Mouse (Mus musculus) midbrain, embryonic 11.5 days (tissue): ENCODE results near the gene Tmem88b. TPM values are rescaled to one million over a fixed set of nuclear protein-coding genes. Genes with fewer than 3 reads are reported as not detected.
"Not testable (repeated sequence)": the region's sequence is repeated elsewhere in the genome, so short reads cannot be mapped to it uniquely, and the experiment has no call there.

Experiments
- ATAC-seq: fragments of 200-750 bp; cut with Nextera tagmentation; 2 replicates; pipeline ENCODE4 v1.8.0; 2017; ENCODE audit warnings: moderate TSS enrichment, moderate library complexity; ENCODE audit not compliant: low FRiP score
- DNase-seq: peaks from one replicate; pipeline ENCODE4 v3.0.0; 2015; ENCODE audit warnings: low spot score; ENCODE audit errors: missing footprints
- H3K27ac ChIP-seq: fragments of 300-500 bp; sonication (generic); 2 replicates; pipeline ENCODE4 v1.5.1; 2014; ENCODE audit warnings: low read depth, low read length
- H3K27me3 ChIP-seq: fragments of 300-500 bp; sonication (generic); 2 replicates; pipeline ENCODE4 v1.6.1; 2014; ENCODE audit warnings: mild to moderate bottlenecking, low read length, moderate library complexity, mixed read lengths; ENCODE audit not compliant: control insufficient read depth, insufficient read depth
- H3K36me3 ChIP-seq: fragments of 300-500 bp; sonication (generic); 2 replicates; pipeline ENCODE4 v1.6.1; 2014; ENCODE audit warnings: mild to moderate bottlenecking, low read length, moderate library complexity, mixed read lengths; ENCODE audit not compliant: control insufficient read depth, insufficient read depth
- H3K4me1 ChIP-seq: fragments of 300-500 bp; sonication (generic); 2 replicates; pipeline ENCODE4 v1.6.1; 2014; ENCODE audit warnings: low read length; ENCODE audit not compliant: control insufficient read depth, insufficient read depth
- H3K4me2 ChIP-seq: fragments of 300-500 bp; sonication (generic); 2 replicates; pipeline ENCODE4 v1.6.1; 2014; ENCODE audit warnings: mild to moderate bottlenecking, moderate library complexity
- H3K4me3 ChIP-seq: fragments of 300-500 bp; sonication (generic); 2 replicates; pipeline ENCODE4 v1.5.1; 2014; ENCODE audit warnings: low read depth, low read length
- H3K9ac ChIP-seq: fragments of 300-500 bp; sonication (generic); 2 replicates; pipeline ENCODE4 v1.6.1; 2014; ENCODE audit warnings: low read length
- H3K9me3 ChIP-seq: fragments of 300-500 bp; sonication (generic); 2 replicates; pipeline ENCODE4 v1.6.1; 2016; ENCODE audit warnings: low read length; ENCODE audit not compliant: control insufficient read depth
- WGBS: fragments of 180-500 bp; shearing (Covaris S2); extraction: QIAGEN DNeasy Blood & Tissue Kit; methylation state at CpG from one replicate; pipeline ENCODE4 v1.1.7; 2014; 5-methylcytosine and 5-hydroxymethylcytosine counted together
- polyA plus RNA-seq: library from polyadenylated mRNA; unstranded; fragments of >200 nt; fragmentation: Nextera tagmentation; extraction: Ambion mirVana; gene quantifications from 2 replicates; pipeline ENCODE4 v1.2.1, GENCODE M21; 2014

Tmem88b gene
- polyA plus RNA-seq, 1 experiment from 2014 or later, result 0.14 TPM

DNA sequence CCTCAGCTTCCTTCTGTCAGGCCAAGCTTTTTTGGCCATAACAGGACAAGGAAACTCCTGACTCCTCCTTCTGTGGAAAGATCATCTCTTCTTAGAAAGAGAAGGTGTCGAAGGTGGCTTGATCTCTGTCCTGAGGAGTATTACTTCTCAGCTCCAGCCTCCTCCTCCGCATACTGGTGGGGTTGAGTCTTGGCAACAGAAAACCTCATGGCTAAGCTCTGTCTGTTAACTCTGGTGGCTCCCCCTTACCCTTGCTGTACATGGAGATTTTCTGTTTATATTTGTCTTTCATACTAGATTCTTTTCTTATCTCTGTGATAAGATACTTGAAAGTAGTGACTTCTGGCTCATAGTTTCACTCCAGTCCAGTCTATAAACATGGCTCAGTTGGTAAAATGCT lies 8.1 kb upstream of the Tmem88b start:
- no peak for DNase-seq
- H3K9me3 ChIP-seq, result no peaks in the 10 kb centered on the region
- H3K27ac ChIP-seq, result no peak overlapping the region
- WGBS, result 77% methylated on average over 2 of the region's 2 CpGs
- H3K4me3 ChIP-seq, result no peak overlapping the region
- H3K4me1 ChIP-seq, result no peaks in the 10 kb centered on the region
- no peak overlapping the region for H3K9ac ChIP-seq
- no peak for ATAC-seq
- H3K4me2 ChIP-seq, result no peak overlapping the region
- H3K27me3 ChIP-seq, result no peaks in the 10 kb centered on the region
- no peaks in the 10 kb centered on the region for H3K36me3 ChIP-seq

DNA sequence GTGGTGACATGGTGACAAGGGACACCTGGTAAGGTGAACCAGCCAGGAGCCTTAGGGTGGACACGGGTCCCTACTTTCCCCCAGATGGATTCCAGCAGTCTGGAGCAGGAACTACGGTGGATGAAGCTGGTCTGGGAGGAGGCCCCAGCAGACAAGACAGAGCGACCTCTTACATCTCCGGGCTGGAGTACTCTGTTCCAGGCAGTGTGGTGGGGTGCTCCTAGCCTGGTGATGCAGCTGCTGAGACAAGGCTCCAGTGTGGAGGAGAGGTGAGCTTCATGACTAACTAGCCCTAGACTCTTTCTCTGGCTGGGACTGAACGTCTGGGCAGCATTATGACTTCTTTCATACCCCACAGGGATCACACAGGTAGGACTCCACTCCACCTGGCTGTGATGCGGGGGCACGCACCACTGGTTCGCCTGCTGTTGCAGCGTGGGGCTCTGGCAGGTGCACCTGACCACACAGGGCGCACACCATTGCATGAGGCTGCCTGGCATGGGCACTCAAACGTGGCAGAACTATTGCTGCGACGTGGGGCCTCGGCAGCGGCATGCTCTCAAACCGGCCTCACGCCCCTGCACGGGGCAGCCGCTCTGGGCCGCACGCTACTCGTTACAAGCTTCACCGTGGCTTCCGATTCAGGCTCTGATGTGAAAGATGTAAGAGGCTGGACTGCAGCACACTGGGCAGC lies 5.7 kb upstream of the Tmem88b start:
- ATAC-seq (no peak), DNase-seq (no peak)
- H3K27ac ChIP-seq, result no peak overlapping the region
- H3K9me3 ChIP-seq, result no peaks in the 10 kb centered on the region
- H3K27me3 ChIP-seq, result no peaks in the 10 kb centered on the region
- H3K4me1 ChIP-seq, result no peaks in the 10 kb centered on the region
- H3K4me2 ChIP-seq, result no peak overlapping the region
- H3K4me3 ChIP-seq, result no peak overlapping the region
- 81% methylated on average over 24 of the region's 24 CpGs for WGBS
- no peak overlapping the region for H3K9ac ChIP-seq
- H3K36me3 ChIP-seq, result no peaks in the 10 kb centered on the region

DNA sequence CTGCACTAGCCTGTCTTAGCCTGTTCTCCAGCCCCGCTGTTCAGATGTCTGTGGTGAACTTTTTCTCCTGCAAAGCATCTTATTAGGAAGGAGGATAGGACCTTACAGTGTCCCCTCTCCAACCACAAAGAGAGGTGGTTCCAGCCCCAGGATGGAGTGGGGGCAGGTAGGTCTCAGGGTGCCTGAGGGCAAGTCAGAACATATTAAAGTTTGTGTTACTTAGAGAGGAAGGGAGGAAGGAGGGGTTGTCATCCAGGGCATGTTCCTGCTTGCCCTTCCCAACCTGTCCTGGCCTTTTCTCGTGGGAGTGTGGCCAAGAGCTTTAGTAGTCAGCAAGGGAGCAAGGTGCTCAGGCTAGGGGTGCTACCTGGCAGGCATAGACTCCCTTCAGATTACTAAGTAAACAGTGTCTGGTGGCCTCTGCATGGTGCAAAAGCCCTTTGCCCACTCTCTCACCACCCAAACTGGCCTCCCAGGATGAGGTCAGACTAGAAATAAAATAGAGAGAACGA lies 5.0 kb upstream of the Tmem88b start:
- H3K4me2 ChIP-seq, result no peak overlapping the region
- H3K27ac ChIP-seq, result no peak overlapping the region
- H3K36me3 ChIP-seq, result no peaks in the 10 kb centered on the region
- no peaks in the 10 kb centered on the region for H3K9me3 ChIP-seq
- H3K4me3 ChIP-seq, result no peak overlapping the region
- ATAC-seq (no peak), DNase-seq (no peak)
- no peaks in the 10 kb centered on the region for H3K4me1 ChIP-seq
- WGBS, result 66% methylated on average over 3 of the region's 3 CpGs
- H3K9ac ChIP-seq, result no peak overlapping the region
- H3K27me3 ChIP-seq, result no peaks in the 10 kb centered on the region

DNA sequence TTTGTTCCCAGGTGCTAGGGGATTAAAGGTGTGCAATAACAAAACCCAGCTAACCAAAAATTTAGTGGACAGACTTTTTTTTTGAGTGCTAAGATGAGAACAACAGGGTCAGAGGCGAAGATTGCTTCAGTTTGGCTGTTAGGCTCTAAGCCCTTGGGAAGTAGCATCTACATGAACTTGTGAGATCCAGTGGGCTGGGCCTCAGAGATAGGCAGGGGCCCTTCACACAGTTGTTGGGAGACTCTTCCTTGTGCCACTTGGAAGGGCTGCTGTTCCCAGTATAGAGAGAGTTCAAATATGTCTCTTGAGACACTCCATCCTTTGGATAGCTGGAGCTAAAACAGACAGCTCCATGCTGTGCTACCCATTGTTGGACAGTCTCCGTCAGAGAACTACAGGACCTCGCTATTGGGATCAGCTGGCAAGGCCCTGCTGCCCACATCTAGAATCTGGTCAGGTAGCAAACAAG lies 4.4 kb upstream of the Tmem88b start, which contains the start of gene Ankrd65:
Gene Ankrd65 (plus strand): TSS at position 419 of the 469 bp plus-strand sequence.
- no peak for DNase-seq

DNA sequence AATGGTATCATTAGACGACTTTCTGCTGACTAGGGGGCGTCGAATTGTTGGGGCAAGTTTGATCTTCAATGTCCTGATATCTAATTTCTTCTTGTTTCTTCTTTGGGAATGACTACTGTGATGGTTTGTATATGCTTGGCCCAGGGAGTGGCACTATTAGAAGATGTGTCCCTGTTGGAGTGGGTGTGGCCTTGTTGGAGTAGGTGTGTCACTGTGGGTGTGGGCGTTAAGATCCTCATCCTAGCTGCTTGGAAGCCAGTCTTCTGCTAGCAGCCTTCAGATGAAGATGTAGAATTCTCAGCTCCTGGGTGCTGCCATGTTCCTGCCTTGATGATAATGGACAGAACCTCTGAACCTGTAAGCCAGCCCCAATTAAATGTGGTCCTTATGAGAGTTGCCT lies 3.2 kb upstream of the Tmem88b start:
- not testable (repeated sequence) for H3K9ac ChIP-seq, H3K36me3 ChIP-seq, H3K4me1 ChIP-seq, H3K27me3 ChIP-seq, H3K9me3 ChIP-seq, DNase-seq, H3K4me3 ChIP-seq, ATAC-seq, H3K4me2 ChIP-seq, H3K27ac ChIP-seq
- WGBS, result 79% methylated on average over 4 of the region's 4 CpGs

More for the DNA sequence above, 4.4 kb upstream of the Tmem88b start, which contains the start of gene Ankrd65:
- no peaks in the 10 kb centered on the region for H3K4me1 ChIP-seq
- no peak within 1 kb of the TSS for H3K4me2 ChIP-seq
- no peak for ATAC-seq
- H3K9me3 ChIP-seq, result no peaks in the 10 kb centered on the region
- no peak within 1 kb of the TSS for H3K9ac ChIP-seq
- H3K4me3 ChIP-seq, result no peak within 1 kb of the TSS
- H3K27me3 ChIP-seq, result no peaks in the 10 kb centered on the region
- no peaks in the 10 kb centered on the region for H3K36me3 ChIP-seq
- H3K27ac ChIP-seq, result no peak within 1 kb of the TSS
- WGBS, result 81% methylated on average over 3 of the region's 3 CpGs

DNA sequence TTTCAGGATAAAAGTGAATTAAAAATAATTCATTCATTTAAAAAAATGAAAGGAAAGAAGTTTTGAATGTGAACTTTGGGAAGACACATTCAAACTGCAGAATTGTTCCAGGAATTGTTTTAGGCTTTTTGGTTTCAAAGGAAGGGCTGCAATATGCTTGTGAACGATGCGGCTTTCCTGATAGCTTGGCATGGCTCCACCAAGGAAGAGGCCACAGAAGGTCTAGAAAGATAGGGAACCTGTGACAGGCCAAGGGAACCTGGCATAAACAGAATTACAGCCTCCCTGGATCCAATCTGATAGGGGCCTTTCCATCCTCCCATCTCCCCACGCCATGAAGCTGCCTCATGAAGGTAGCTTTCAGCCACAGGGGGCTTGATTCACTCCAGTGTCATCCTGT lies 2.6 kb upstream of the Tmem88b start:
- 72% methylated on average over 3 of the region's 3 CpGs for WGBS
- ATAC-seq, result no peak
- DNase-seq, result no peak
- Histone ChIP-seq H3K27me3 (no peaks in the 10 kb centered on the region), H3K27ac (no peak overlapping the region), H3K9ac (no peak overlapping the region), H3K36me3 (no peaks in the 10 kb centered on the region), H3K4me3 (no peak overlapping the region), H3K4me1 (peaks cover 3% of the 10 kb centered on the region; the same call in 1 of the 2 replicates), H3K4me2 (no peak overlapping the region), H3K9me3 (no peaks in the 10 kb centered on the region)

DNA sequence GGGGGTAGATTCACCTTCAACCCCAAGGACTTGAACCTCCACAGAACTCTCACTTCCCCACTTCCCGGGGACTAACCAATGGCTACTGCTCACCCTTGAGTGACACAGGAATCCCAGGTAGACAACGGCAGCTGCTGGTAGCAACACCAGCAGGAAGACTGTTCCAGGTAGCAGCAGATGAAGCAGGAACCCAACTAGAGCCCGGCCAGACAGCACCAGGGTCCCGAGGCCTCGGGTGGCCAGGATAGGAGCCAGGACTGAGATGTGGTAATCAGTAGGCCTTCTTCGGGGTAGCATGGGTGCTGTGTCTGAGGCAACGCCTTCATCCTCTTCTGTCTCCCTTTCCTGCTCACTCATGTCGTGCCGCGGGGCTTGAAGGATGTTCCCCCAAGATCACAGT lies 428 bp downstream of the Tmem88b start:
- H3K27me3 ChIP-seq, result no peaks in the 10 kb centered on the region
- no peak overlapping the region for H3K4me2 ChIP-seq
- WGBS, result 82% methylated on average over 10 of the region's 10 CpGs
- peaks cover 3% of the 10 kb centered on the region; the same call in 1 of the 2 replicates for H3K4me1 ChIP-seq
- H3K4me3 ChIP-seq, result no peak overlapping the region
- H3K27ac ChIP-seq, result no peak overlapping the region
- no peak for ATAC-seq
- H3K36me3 ChIP-seq, result no peaks in the 10 kb centered on the region
- H3K9me3 ChIP-seq, result no peaks in the 10 kb centered on the region
- no peak for DNase-seq
- no peak overlapping the region for H3K9ac ChIP-seq

DNA sequence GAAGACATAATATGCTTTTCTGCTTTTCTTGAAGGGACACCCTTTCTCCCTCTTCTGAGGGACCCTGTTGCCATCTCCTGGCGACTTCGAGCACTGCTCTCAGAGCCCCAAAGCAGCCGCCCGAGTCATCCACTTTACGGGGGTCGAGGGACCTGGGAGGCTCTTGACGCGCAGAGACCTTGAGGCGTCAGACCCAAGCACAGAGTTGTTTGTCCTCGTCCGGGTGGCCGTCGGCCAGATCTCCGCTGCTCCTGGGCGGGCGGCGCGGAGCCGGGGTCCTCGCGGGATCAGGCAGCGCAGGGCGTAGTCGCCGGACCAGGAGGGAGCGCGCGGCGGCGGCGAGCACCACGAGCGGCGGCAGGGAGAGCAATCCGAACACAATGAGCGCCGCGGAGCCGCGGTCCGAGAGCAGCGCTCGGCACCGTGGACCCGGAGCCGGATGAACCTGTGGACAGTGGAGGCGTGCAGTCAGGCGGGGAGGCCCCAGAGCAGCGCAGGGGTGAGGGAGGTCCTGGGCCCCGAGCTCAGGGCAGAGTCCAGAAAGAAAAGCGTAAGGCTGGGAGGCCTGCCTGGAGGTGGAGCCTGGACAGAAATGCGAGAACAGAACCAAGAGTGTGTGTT lies 1.5 kb downstream of the Tmem88b start:
- H3K4me1 ChIP-seq, result peaks cover 3% of the 10 kb centered on the region; the same call in 1 of the 2 replicates
- under 1% methylated on average over 52 of the region's 52 CpGs for WGBS
- ATAC-seq, result peak; percentile 91
- no peaks in the 10 kb centered on the region for H3K27me3 ChIP-seq
- peak overlapping the region; percentile 58 for H3K4me3 ChIP-seq
- DNase-seq, result peak; percentile 98
- no peaks in the 10 kb centered on the region for H3K9me3 ChIP-seq
- no peaks in the 10 kb centered on the region for H3K36me3 ChIP-seq
- H3K27ac ChIP-seq, result peak overlapping the region; percentile 71
- H3K9ac ChIP-seq, result peak overlapping the region; percentile 90
- H3K4me2 ChIP-seq, result peak overlapping the region; percentile 78

DNA sequence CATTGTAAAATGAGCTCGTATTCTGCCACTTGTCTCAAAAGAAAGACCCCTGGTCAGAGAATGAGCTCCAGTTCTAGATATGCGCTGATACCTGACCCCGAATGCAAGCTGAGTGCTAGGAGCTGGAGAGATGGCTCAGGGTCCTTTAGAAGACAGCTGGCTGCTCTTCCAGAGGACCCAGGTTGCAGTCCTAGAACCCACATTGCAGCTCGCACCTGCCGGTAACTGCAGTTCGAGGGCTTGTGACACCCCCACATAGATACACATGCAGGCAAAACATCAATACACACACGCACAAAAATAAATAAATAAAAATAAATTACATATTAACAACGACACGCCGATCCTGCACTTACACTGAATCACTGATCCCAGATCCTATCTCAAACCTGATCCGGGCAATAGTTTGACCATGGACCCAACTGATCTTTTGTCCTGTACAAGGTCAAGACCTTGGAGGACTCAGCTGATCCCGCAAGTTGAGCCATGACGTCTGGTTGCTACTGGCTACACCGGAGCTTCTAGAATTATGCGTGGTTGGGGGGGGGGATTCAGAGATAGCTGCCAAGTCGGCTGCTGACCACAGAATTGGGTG lies 2.1 kb downstream of the Tmem88b start:
- H3K9me3 ChIP-seq, result no peaks in the 10 kb centered on the region
- H3K27ac ChIP-seq, result peak overlapping the region; percentile 71; the same call in 1 of the 2 replicates
- peak overlapping the region; percentile 58 for H3K4me3 ChIP-seq
- WGBS, result 43% methylated on average over 16 of the region's 16 CpGs
- ATAC-seq (no peak), DNase-seq (peak; percentile 85)
- H3K36me3 ChIP-seq, result no peaks in the 10 kb centered on the region
- no peaks in the 10 kb centered on the region for H3K27me3 ChIP-seq
- peaks cover 3% of the 10 kb centered on the region; the same call in 1 of the 2 replicates for H3K4me1 ChIP-seq
- H3K4me2 ChIP-seq, result peak overlapping the region; percentile 78
- peak overlapping the region; percentile 90 for H3K9ac ChIP-seq
